Mouse (Mus musculus) left cerebral cortex, postnatal 10 days (tissue): ENCODE measurements around the gene Gm20517. TPM values are rescaled to one million over a fixed set of nuclear protein-coding genes. Genes with fewer than 3 reads are reported as not detected.

Experiments used
- DNase-seq, 2 experiments: peaks; one replicate each; pipeline ENCODE4 v3.0.0; 2021 to 2022; ENCODE audit warnings: low spot score in 2 of 2, mixed read lengths in 1 of 2; ENCODE audit errors: extremely low spot score in 1 of 2
- intact Hi-C: fragments of 180-260 bp; cut with DNase I; formaldehyde crosslinking; loops from one replicate; pipeline ENCODE4 v1.15.1; 2025
- total RNA-seq, 2 experiments: library from RNA; stranded (reverse); gene quantifications; 2 replicates each; pipeline ENCODE4 v1.2.3; 2021

Gene Gm20517
- total RNA-seq, 2 experiments from 2014 or later = 6.2 to 6.4 TPM

DNA sequence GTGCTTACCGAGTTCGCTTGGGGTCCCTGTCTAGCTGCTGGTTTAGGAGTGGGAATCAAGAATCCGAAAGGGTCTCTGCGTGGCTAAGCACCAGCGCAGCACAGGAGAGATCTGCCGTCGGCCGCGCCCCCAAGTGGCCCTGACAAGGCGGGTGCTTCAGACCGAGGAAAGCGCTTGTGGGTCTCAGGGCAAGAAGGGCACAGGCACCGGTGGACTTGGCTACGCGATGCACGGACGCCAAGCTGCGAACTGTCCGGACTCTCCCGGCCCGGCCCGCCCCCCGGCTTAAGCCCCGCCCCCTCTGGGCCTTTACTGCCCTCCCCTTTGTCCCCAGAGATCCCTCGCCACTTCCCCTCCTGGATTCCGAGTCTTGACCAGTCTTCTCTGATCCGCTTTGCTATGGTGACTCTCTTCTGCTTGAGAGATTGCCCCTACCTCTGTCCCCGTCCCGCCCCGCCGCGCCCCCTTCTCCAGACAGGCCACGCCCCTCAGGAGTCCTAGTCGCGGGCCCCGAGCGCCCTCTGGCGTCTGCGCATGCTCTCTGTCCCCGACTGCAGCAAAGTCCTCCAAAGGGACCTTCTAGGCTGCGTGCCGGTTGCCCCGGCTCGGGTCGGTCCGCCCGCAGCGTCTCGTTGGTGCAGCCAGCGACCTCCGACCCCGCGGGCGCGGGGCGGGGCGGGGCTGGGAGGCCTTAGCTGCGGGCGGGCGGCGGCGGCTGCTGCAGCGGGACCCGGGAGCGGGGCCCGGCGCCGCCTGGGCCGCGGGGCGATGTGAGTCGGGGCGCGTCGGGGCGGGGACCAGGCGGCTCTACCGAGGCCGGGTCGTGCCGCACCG lies 83.3 kb downstream of the Gm20517 start, which contains the start of gene Prickle4:
Prickle4 (minus strand) TSS at position 234 of the 834 bp plus-strand sequence.
- intact Hi-C loops = no loop called here
- peak; percentile 95 to 99 for DNase-seq

DNA sequence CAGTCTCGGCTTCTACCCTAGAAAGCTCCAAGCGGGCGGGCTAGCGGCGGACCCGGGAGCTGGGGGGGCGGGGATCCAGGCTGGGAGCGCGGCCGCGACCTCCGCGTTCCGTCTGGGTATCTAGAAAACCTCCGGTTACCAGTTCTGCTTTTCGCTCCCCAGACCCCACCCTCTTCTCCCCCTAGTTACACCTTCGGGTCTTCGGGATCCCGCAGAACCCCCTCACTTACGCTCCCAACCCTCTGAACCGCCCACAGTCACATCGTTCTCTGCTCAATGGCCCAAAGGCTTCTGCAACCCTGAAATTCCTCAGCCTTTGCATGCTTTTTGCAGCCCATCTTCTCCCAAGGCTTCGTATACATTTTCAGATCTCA lies 83.9 kb downstream of the Gm20517 start:
- DNase-seq = no peak
- intact Hi-C loops = no loop called here

DNA sequence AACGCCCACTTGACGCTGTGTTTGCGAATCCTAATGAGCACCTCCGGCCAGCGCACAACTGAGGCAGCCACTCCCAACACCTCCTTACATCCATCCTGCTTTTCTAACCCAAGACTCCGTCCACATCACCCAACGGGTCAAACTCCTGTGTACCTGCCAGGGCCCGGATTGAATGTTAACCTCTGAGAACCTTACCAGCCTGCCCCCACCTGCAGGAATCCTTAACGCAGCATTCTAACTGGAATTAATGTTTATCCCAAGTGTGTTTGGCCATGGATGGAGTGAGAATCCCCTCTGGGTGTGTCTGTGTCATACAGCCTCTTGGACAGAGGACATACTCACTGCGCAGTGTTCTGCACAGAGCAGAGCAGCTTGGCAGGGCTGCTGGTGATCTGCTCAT lies 86.8 kb downstream of the Gm20517 start:
- DNase-seq = no peak
- intact Hi-C loops = no loop called here

DNA sequence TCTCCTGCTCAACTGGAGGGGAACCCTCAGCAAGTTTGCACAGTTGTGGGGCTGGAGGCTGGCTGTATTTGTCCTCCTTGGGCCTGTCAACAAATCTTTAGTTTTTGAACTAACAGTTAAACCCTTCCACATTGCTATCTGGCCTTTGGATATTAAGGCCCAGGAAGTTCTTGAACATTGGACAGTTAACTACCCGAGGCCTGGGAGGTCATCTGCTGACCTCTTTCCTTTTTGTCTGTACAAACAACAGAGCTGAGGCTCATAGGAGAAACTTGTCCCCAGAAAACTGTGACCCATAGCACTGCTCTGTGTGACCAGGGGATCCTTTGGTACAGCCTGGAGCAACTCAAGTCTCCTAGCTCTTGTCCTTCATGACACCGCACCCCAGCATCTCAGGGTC lies 87.7 kb downstream of the Gm20517 start:
- intact Hi-C loops = no loop called here
- DNase-seq = no peak

DNA sequence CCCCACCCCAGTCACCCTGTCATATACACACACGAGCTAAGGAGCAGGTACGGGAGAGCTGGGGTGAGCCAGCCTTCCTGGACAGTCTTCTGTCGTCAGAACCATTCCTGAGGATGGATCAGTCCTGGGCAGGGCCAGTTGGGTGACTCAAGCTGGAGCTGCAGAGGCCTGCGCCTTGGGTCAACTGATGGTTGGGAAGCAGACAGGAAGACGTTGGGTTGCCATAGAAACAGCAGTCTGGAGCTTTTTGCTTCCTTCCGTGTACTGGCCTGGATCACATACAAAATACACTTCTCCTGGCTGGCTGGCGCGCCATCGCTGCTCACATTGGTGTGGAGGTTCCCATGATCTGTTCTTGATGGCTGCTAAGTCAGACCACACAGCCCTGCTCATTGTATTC lies 90.4 kb downstream of the Gm20517 start:
- no peak for DNase-seq

DNA sequence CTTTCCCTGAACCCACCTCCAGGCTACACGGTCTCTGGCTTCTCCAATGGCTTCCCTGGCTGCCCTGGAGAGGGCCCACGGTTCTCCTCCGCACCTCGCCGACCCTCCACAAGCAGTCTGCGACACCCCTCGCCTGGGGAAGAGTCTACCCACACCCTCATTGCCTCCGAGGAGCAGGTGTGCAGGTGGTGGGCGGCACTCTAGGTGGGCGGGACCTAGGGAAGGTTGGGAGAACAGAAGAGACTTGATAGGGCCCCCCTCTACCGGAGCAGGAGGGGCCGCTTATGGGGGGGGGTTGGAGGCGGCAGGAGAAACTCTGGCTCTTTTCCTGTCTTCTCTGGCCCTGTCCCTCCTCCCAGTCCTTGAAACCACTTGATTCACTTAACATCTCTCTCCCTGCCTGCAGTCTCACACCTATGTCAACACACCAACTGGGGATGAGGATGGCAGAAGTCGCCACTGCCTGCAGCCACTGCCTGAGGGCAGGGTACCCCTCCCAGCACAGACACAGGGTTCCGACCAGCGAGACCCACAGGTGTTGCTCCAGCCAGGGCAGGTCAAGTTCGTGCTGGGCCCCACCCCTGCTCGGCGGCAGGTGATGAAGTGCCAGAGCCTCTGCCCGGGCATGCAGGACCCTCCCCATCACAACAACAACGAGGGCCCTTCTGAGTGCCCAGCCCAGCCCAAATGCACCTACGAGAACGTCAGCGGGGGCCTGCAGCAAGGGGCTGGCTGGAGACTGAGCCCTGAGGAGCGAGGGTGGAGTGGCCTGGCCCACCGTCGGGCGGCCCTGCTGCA lies 91.4 kb downstream of the Gm20517 start:
- intact Hi-C loops = no loop called here
- DNase-seq = peak in 1 of 2 experiments; percentile 40

More for the DNA sequence above, 90.4 kb downstream of the Gm20517 start:
- intact Hi-C loops = no loop called here

DNA sequence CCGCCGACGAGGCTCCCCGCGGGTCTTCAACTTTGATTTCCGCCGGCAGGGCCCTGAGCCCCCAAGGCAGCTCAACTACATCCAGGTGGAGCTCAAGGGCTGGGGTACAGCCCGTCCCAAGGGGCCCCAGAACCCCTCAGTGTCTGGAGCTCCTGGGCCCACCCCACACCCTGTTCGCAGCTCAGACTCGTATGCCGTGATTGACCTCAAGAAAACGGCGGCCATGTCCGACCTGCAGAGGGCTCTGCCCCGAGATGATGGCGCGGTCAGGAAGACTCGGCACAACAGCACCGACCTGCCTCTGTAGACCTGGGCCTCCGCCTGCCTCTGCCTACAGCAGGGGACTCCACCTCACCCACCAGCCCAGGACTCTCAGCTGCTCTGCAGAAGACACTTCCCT lies 92.2 kb downstream of the Gm20517 start:
- intact Hi-C loops = no loop called here
- DNase-seq = no peak

DNA sequence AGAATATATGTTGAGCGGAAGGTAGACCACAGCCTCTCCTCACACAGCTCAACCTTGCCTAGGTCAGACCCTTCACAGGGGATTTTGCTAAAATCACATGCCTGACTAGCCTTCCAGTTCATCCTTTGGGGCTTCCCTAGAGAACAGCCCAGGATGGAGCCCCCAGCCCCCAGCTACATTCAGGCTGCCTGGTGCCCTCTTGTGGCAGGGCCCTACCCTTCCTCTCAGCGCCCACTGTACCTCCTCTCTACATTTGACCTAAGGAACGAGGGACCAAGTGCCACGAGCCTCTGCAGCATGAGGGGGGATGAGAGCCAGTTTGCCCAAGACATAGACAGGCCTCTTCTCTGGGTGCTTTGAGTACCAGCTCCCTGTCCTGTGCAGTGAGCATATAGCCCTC lies 93.3 kb downstream of the Gm20517 start:
- DNase-seq = no peak
- intact Hi-C loops = no loop called here

DNA sequence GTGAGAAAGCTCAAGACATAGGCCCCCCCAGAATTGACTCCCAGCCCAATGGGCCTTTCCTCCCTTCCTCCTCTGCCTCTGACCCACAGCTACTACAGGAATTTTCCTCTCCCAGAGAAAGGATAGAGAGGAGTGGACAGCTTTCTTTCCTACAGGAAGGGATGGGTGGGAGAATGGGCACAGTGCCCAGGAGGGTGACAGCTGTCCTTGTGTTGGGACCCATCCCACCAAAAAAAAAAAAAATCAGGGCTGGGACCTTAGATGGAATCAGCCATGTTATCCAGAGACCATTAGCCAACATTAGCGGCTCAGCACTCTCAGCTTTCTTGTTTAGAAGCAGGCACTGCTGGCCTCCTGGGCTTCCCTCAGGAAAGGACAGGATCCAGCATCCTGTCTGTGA lies 94.8 kb downstream of the Gm20517 start:
- DNase-seq = peak in 1 of 2 experiments; percentile 49
- intact Hi-C loops = no loop called here

DNA sequence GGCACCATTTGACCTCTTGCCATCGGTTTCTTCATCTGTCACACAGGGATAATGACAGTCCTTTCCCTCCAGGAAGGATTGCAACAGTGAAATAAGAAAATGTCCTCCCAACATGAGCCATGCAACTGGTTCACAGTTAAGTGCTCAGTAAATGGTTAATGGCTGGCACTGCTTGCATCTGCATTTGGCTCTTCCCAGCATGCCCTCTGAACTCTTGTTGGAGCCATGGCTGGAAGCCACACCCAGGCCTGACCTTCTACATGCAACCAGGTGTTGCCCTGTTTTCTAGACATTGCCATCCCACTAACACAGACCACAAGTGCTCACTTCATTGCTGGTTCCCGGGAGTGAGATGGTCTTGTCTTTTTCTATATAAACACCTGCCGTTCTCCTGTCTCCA lies 96.6 kb downstream of the Gm20517 start:
- DNase-seq = no peak
- intact Hi-C loops = no loop called here

DNA sequence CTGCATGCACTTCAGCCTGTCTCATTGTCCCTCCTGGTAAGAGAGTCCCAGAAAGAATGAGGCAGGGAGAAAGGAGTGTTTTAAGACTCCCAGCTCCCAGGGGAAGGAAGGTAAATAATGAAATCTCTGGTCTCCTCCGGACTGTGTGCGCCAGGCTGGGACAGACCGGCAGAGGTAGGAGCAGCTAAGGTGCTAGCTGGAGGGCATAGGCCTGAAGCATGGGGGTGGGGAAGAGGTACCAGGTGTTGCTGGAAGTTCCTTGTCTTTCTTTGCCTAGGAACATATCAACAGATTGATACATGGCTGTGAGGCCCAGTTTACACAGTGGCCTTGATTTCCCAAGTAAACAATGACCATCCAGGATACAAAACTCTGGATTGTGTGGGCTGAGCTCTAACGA lies 97.6 kb downstream of the Gm20517 start:
- intact Hi-C loops = no loop called here
- no peak for DNase-seq

DNA sequence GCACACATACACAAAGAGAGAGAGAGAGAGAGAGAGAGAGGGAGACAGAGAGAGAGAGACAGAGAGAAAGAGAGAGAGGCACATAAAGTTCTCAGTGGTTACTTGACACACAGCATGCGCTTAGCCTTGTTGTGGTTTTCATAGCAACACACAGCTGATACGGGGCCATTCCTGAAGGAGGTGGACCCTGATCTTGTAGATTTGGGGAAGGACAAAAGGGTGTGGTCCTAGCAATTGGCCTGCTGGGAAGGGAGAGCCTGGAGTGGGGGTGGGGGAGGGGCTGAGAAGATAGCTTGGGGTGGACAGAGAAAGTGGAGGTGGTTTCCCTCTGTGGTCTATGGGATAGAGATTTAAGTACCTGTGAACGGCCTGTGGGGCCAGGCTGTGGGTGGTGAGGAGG lies 98.6 kb downstream of the Gm20517 start:
- no peak for DNase-seq
- intact Hi-C loops = no loop called here

DNA sequence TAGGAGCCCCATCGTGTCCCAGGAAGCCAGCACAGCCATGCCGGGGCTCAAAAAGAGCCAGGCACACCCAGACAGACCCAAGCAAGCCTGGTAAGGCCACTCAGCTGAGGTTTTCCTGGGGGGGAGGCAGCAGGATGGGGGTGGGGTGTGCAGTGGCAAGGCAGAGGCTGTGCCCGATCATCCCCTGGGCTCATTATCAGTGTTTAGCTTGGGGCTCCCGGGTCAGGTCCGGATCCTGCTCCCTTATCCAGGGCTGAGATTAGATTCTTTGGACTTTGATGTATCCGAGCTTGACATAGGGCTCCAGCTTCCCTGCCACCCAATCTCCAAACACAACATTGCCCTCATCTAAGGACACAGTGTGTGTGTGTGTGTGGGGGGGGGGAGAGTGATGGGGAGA lies 100.5 kb downstream of the Gm20517 start:
- intact Hi-C loops = no loop called here
- no peak for DNase-seq

DNA sequence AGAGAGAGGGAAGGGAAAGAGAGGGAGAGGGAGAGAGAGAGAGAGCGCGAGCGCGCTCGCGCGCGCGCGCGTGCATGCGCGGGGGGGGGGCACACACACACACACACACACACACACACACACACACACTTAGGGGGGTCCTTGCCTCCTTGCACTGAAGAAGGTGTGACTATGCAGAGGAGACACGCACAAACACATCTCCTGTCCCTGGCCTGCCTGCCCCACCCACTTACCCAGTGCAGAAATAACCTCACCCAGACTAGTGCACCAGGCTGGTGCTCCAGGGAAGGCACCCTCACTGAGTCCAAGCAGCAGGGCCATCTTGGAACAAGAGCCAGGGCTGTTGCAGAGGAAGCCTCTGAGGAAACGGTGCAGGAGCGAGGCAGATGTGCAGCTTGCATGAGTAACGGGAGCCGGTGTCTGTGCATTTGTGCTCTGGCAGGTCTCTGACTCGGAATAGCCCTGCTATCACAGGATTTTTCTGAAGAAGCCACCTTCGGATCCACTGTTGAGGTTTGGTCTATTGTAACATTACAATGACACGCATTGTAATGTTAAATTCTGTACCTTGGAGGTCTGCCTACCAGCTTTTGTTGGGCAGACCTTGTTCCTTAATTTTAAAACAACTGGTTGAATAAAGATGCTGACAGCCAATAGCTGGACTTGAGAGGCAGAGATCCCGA lies 101.6 kb downstream of the Gm20517 start:
- no peak for DNase-seq
- intact Hi-C loops = no loop called here

DNA sequence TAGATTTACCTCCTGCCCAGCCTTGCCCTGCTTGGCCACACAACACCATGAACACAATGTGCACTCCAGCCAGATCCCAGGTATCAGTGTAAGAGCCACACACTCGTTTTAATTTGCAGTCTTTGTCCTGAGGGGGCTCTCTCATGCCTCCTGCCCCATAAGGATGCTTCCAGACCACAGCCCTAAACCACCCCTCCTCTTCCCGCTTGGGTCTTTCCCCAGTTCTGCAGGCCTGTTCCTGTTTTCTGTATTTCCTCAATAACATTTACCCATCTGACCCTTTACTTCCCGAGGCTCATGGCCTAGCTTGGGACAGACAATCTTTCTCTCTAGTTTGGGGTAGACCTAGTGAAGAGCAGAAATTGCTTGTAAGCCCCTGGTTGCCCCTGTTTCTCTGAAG lies 103.6 kb downstream of the Gm20517 start:
- no peak for DNase-seq
- intact Hi-C loops = no loop called here

DNA sequence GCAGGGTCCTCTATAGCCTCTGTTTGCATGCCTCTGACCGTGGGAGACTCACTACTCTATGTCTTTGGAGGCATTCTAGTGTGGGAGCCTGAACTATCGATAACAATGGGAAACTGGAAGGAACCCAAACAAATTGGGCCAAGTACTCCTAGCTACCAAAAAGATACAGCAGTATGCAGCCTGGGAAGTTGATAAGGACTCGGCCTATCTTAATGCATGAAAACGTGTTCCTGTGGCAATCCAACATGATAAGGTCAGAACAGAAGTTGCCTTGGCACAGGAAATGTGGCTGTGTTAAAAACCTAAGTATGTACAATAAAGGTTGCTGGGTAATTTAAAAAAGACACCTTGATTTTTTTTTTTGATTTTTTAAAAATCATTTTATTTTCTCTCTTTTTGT lies 109.8 kb downstream of the Gm20517 start:
- DNase-seq = no peak

DNA sequence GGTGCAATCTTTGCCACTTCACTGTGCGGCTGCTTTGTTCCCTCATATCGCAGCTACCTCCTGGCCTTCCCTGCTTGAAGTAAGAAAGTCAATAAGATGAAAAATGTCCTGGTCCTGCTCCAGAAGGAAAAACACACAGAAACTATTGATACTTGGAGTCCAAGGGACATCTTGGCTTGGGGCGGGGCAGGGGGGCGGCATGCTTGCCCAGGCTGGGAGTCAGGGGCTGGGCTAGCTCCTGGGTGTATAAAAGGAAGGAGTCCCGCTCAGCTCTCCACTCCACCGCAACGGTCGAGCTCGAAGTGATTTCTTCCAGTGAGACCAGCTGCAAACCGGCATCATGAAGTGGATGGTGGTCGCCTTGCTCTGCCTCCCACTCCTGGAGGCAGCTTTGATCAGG lies 115.2 kb downstream of the Gm20517 start, which contains the start of gene Pgc:
Pgc (plus strand) TSS at position 277 of the 400 bp plus-strand sequence.
- intact Hi-C loops = no loop called here
- DNase-seq = no peak

More for the DNA sequence above, 109.8 kb downstream of the Gm20517 start:
- intact Hi-C loops = no loop called here

DNA sequence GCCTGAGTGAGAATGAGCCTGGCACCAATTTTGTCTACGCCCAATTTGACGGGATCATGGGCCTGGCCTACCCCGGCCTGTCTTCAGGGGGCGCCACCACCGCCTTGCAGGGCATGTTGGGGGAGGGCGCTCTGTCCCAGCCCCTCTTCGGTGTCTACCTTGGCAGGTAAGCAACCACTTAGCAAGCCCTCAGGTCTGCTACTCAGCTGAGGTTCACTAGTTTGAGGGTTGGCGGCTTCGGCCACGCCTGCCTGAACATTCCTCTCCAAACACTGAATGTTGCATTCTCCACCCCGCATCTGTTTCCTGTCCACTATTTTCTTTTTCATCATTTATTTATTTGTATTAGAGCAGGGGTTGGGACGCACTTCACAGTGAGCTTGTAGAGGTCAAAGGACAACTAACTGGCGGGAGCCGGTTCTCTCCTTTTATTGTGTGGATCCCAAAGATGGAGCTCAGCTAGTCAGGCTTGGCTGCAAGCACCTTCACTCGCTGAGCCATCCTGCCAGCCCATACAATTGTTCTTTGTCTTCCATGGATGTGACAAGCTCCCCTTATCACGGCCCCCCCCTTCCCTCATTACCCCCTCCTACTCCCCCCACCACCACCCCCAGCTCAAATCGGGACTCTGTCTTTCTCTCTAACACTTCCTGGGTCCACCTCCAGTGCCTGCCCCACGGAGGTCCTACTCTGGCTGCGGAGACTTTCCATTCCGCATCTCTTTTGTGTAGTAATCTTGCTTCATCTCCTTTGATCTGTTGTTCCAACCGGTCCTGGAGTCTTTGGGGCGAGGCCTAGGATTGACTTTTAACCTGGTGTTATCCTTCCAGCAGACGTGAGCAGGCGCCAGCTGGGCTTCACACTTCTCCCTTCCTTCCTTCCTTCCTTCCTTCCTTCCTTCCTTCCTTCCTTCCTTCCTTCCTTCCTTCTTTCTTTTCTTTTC lies 119.5 kb downstream of the Gm20517 start:
- intact Hi-C loops = no loop called here
- peak in 1 of 2 experiments; percentile 40 for DNase-seq
